Mouse (Mus musculus) CD8-positive naive resting alpha-beta T cell, adult 2 months (primary cell): ENCODE data around the gene Cdc42ep4.
A peak's percentile ranks its signal among the peaks of the same experiment; 100 is the strongest.

Experiments
- DNase-seq, 2 experiments: peaks; one replicate each; pipeline ENCODE4 v3.0.0; 2022; ENCODE audit warnings: low read depth in 2 of 2, low spot score in 2 of 2

Cdc42ep4 gene

DNA sequence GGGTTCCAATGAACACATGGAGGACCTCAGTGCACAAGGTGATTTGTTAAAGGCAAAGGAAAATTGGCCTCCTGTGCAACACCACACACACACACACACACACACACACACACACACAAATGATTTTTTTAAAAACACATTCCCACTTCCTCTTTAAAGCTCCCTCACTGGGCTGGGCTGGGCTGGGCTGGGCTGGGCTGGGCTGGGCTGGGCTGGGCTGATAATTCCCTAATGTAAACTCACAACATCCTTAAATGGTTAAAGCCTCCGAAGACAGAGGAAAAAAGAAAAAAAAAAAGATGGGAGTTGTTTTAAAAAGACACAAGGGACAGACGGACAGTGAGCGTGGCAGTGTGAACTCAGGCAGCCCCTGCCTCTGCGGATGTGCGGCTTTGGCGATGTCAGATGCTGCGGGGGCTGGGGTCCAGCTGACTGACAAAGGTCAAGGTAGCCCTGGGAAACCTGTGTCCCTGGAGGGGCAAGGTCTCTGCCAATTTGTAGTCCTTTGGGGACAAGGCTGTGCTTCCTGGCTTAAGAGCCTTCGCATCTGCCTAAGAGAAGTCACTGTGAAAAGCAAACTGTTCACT lies 26.3 kb upstream of the Cdc42ep4 start:
- DNase-seq, result no peak

DNA sequence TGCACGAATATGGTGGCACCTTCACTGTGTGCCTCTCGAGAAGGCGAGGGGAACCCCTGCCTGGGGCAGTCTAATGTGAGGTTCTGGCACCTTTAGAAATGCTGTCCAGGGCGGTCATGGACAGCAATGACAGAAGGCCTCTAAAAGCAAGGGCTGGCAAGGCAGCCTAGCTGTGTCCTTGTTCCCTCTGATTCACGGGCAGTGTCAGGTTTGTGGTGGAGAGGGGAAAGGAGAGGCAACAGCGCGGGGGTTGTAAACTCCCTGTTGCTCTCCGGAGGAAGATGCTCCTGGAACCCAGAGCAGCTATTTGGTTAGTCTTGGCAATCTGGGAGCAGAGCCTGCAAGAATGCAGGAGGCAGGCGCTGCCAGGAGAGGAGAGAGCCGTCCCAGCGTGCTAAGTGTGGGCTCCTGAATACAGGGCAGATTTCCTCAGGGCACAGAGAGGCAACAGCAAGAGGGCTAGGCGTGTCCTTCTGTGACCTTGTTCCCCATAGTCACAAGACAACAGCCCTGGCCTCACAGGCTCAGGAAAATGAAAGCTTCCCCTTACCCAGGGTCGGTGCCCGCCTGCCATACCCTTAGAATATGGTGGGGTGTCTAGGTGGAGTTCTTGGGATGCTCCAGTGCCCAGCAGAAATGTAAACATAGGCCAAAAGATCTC lies 25.3 kb upstream of the Cdc42ep4 start:
- DNase-seq, result no peak

DNA sequence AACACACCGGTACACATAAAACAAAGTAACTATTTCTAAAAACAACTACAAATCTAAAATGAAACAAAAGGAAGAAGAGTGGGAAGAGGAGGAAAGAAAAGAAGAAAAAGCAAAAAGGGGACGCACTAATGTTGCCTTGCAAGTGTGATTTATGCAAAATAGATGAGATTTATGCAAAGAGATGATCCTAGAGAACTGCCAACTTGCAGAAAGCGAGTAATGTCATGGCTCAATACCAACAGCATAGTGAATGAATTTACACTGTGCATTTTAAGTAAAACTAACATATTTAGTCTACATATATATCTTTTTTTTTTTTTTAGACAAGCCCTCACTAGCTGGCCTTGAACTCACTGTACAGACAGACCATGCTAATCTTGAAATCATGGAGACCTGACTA lies 23.1 kb upstream of the Cdc42ep4 start:
- DNase-seq, result no peak

DNA sequence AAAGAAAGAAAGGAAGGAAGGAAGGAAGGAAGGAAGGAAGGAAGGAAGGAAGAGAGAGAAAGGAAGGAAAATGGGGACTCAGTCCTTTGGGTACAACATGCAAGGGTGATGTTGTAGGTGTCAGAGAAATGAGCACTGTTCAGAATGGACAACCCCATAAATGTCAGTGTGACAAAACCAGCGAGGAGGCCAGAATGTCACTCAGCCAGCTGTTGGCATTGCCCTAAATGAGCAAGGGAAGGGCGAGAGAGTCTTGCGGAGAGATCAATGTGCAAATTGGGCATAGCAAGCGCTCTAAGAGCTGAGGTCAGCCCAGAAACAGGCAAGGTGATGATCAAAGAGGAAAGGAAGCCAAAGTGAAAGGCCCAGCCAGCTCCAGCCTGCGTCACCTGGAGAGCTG lies 21.5 kb upstream of the Cdc42ep4 start:
- DNase-seq, result no peak

DNA sequence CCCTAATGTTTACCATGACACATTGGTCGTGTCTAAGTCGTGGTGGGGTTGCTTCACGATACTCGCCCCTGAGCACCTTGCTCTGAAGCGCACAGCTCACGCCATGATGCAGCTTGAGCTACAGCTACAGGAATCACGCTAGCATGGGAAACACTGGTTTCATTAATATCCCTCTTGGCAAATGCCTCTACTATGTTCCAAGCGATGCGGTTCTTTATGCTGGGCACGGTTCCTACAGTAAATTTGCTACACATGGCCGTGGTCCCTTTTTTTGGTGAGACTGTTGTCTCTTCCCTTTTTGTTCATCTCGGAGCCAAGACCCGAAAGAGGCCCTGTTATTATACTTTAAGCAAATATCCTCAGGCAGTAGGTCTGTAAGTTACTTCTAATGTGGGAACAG lies 19.5 kb upstream of the Cdc42ep4 start:
- DNase-seq, result no peak

DNA sequence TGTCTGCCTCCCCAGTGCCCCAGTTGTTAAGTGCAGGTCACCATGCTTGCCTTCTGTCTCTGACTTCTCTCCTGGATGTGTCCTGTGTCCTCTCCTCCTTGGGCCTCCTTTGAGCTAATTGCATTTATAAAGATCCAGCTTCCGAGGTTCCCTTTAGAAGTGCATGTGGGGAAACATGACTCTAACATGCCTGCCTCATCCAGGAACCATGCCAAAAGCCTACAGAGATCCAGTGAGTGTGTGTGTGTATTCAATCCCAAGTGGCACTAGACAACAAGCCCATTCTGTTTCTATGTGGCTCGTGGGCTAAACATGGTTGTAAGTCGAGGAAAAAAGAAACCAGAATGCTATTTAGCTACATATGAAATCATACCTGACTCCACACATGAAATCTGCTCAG lies 16.7 kb upstream of the Cdc42ep4 start:
- no peak for DNase-seq

DNA sequence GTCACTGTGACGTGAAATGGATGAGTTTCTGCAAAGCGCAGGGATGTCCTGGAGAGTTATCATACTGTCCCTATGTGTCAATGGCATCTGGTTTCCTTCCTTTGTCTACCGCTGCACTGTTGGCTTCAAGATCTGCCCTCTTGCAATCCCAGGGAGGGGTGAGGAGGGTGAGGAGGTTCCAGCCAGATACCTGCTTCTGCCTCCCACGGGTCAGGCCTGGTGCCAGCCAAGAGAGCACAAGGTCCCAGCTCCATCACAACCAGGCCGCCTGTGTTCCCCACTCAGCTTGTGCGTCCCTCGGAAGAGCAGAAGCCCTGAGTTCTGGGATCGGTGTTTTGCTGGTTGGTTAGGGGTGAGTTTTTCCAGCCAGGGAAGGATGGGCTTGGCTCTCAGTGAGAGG lies 15.6 kb upstream of the Cdc42ep4 start:
- no peak for DNase-seq

DNA sequence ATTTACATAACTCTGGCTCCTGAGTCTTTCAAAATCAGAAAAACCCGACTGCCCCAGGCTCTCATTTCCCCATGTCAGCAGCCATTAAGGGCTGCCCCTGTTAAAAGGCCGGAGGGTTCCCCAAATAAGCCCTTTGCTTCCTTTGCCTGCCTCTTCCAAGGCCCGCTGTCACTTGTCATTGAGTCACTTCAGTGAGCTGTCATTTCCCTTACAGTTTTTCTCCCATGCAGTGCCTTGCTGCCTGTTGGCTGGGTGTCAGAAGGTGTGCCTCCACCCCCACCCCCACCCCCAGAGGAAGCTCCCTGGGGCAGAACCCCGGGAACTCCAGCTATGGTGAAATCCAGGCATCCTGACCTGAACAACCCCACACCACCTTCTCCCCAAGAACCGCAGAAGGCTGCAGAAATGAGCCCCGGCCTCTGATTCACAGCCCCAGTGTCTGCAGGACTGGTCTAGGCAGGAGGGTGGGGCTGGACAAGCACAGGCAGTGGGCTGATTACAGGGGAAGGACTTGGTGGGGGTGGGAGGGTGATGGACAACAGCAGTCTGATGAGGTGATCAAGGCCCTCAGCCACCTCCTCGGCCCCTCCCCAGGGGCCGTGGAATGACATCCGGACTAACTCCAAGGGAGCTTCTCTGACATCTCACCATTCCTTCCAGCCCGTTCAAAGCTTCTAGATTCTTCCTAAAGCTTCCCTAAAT lies 14.8 kb upstream of the Cdc42ep4 start:
- no peak for DNase-seq

DNA sequence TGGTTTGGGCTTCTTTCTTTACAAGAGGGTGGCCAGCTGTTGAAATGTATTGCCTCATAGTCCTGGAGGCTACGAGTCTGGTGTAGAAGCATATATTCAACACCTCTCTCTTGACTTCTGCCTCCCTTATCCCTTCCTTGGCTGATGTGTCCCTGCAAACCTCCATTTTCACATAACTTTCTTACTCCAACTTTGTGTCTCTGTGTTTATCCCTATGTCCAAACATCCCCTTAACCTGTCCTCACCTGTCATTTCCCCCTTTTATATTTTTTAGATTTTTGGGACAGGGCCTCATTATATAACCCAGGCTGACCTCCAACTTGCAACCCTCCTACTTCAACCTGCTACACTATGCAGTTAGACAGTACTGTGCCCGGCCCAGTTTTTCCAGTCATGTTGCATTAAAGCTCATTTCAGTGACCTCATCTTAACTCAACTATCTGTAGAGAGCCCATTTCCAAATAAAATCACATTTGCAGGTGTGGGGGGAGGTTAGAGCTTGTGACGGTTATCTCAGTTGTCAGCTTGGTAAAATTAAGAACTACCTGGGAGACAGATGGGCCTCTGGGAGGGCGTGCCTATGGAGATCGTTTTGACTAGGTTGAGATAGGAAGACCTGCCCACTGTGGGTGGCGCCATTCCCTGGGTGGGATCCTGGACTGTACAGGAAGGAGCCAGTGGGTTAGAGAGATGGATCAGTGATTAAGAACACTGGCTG lies 12.6 kb upstream of the Cdc42ep4 start:
- no peak for DNase-seq

DNA sequence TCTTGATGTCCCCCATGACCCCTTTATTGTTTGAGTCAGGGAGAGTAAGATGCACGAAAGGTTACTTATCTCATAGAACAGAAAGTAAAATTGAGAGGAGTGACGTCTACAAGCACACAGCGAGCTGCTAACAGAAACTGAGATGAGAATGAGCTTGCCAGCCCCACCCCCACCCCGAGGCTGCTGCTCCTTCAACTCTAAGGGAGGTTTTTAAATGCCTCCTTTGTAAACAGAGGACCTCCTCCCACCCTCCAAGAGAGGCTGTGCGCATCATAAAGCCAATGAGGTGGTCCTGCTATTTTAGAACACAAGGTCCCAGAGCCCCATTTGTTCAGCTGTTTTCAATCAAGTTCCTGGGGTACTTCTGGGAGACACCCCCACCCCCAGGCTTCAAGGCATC lies 11.8 kb upstream of the Cdc42ep4 start:
- DNase-seq, result no peak

DNA sequence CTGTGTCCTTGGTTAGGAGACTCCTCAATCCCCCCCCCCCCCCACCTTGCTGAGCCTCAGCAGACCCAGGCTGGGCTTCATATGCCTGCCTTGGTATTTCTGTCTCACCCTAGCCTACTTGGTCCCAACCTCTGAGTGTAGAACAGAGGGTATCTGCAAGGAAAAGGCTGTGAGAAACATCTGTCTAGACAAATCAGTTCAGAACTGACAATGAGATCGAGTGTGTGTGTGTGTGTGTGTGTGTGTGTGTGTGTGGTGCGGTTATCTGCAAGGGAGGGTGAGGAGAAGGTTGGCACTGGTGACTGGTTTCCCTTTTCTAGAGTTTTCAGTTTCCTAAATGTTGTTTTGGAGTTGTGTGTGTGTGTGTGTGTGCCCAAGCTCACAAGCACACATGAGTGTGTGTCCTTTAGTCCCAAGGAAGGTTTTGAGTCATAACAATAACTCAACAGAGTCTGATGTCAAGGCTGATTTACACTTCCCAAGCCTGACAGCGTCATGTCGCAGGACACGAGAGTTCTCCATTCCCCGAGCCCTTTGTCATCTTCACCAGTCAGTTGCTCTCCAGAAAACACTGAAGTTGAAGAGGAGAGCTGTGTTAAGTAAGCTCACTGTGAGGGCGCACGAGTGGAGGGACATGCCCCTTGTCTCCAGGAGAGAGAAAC lies 10.6 kb upstream of the Cdc42ep4 start:
- DNase-seq, result no peak

DNA sequence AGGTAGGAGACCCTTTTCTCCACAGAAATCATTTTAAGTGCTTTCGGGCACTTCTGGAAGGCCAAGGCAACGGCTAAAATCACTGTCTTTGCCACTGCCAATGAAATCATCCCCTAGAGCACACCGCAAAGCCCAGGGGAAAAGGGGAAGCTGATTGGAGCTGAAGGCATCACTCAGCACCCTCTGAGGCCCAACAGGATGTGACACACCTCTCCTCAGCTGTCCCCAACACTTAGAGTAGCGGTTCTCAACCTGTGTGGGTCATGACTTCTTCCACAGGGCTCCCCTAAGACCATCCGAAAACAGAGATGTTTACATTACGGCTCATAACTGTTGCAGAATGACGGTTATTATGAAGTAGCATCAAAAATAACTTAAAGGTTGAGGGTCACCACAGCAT lies 10.0 kb upstream of the Cdc42ep4 start:
- DNase-seq, result no peak

DNA sequence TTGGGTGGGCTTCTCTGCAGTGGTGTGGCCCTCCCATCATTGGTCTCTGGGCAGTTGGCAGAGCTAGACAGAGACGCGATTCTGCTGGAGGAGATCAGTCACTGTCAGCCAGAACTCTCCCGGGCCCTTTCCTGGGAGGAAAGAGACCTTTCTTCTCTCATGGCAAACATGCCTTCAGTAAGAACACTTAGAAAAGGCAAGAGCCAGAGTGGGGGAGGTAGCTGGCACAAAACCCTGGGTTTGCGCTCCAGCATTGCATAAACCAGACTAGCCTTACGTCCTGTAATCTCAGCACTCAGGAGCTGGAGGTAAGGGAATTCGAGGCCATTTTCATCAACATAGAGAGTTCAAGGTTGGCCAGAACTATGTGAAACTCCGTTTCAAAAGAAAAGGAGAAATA lies 8.8 kb upstream of the Cdc42ep4 start:
- no peak for DNase-seq

DNA sequence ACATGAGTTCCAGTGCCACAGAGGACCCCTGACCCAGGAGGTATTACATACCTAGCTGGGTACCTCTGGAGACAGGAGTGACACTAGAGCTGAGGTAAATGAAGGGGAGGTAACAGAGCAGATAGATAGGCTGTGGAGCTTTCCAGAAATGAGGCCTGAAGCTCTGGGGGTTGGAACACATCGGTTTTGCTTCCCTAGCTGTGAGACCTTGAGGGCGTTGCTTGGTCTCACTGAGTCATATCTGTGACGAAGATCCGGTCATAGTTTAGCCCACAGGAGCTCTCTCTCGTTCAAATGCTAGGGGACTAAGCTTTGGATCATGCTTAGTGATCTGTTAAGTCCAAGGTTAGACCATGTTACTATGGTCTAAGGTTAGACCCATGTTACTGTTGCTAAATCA lies 7.2 kb upstream of the Cdc42ep4 start:
- DNase-seq, result no peak

DNA sequence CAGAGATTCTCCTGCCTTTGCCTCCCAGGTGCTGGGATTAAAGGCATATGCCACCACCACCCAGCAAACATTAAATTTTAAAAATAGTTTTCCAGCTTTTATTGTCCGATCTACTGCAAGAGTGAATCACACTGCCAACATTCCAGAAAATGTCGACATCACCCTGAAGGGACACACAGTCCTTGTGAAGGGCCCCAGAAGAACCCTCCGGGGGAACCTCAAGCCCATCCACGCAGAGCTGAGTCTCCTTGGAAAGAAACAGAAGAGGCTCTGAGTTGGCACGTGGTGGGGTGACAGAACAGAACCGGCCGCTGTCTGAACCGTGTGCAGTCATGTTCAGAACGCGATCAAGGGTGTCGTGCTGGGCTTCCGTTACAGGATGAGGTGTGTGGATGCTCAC lies 4.9 kb upstream of the Cdc42ep4 start:
- DNase-seq, result no peak

DNA sequence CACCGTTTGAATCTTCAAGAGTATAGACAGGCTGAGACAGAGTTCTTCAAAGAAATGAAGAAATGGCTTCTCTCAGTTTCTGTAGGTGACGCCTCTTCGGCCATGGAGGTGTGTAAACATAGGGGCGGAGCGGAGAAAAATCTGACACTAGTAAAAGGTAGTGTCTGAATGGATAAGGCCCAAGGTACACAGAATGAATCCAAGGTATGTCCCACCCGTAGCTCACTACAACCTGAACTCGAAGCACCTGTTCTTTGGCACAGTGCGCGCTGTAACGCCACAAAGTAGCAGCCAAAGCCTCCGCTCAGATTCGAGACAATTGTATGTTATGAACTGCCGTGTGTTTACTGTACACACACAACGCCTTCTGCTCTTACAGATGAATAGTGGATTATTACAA lies 4.2 kb upstream of the Cdc42ep4 start:
- no peak for DNase-seq

DNA sequence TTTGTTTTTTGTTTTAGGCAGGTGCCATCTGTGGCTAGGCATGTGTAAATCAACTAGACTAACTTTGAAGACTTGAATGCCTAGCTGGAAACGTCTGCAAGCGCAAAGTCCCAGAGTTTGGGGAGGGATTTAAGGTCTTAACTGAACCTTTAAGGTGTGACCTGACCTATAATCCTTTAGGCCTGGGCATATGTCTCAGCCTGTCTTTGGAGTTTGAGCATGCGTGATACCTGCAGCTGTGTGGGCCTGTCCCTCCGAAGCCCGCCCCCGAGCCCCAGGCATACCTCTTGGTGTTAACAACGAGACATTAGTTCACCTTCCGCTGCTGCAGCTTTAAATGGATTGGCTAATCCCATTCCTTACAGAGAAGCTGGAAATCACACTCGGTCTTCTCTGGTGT lies 3.2 kb upstream of the Cdc42ep4 start:
- no peak for DNase-seq

DNA sequence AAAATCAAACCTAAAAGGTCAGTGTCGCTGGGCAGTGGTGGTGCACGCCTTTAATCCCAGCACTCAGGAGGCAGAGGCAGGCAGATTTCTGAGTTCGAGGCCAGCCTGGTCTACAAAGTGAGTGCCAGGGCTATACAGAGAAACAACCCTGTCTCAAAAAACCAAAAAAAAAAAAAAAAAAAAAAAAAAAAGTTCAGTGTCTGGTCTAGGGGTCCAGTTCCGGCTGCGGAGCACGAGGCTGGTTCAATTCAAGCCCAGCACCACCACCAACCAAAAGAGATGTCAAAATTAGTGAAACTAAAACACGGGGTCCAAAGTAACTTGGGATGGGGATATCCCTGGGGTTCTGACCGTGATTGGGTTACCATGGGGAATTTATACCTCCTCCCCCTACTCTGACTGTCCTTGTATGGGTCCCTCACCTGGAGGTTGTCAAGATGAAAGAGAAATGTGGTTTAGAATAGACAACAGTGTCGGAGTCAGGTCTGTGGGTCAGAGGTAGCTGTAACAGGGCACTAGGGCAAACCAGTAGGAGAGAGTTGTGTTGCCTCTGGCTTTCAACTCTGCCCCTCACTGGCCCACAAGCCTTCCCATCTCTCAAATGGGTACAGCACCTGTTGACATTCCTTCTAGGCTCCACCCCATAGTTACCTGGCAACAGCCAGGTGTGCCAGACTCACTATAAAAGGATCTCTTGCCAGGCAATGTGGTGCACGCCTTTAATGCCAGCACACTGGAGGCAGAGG lies 1.2 kb upstream of the Cdc42ep4 start:
- DNase-seq, result no peak

DNA sequence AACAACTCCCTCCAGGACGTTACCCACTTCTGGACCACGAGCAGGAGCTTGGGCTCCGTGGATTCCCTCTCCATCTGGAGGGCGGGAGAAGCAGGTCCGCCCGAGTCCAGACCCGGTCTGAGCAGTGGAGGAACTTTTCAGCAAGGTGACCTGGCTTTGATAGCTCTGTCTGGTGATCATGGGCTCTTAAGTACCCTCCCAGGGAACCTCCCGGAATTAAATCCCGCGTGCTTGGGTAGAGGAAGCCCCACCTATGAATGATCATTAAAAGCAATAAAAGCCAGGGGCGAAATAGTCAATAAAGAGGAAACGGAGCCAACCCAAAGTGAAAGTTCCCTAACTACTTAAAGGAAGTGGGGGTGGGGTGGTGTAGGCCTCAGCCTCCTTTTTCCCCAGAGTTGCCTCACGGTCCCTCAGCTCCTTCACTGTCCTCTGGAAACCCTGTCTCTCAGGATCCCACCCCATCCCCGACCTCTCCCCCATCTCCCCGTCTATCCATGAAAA lies 529 bp upstream of the Cdc42ep4 start:
- peak in 1 of 2 experiments; percentile 2 for DNase-seq

DNA sequence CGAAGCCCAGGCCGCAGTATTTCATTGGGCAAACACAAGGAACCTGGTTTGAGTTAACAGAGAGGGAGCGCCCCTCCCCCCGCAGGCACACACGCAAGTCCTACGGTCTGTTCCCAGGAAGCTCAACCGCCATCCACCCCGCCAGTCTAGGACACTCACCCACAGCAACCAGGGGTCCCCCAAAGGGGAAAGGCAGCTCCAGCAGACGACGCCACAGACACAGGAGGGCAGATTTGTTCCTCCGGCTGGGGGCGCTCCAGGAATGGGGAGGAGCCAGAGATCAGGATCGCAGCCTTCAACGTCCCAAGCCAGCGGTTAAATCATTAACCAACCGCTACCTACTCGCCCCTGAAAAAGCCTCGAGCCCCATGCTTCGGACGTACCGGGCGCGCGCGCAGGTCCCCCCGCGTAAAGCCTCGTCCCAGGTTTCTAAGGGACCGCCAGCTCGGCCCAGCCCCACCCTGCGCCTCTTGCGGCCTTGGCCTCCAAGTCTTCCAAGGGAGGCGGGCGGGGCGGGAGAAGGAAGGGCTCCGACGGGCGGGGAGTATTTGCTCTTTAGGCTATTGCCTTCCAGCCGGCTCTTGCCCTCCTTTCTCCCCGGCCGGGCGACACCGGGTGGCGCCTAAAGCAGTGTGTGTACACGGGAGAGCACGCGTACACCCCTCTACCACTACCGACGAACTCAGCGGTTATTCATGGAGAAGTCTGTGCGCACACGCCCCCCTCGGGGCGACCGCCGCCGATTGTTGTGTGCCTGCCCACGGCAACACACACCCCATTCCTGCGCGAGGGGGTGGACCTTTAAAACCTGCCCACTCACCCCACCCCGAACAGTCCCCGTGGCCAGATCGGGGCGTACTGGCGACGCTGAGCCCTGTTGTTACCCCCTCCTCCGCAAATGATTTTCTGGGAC lies 854 bp downstream of the Cdc42ep4 start:
- peak; percentile 45 to 55 for DNase-seq
